Mouse (Mus musculus) cortical plate, adult 2 months (tissue): ENCODE measurements around the gene Zfyve16.

Experiments used
- CTCF ChIP-seq: fragments of 200-500 bp; IDR thresholded peaks from 2 replicates; pipeline ENCODE4 v1.5.1; 2011; ENCODE audit warnings: mild to moderate bottlenecking, control low read depth, low read length; ENCODE audit not compliant: insufficient read depth; ENCODE audit errors: extremely low read depth
- POLR2A ChIP-seq: fragments of 200-500 bp; IDR thresholded peaks from 2 replicates; pipeline ENCODE4 v1.6.1; 2011; ENCODE audit warnings: mild to moderate bottlenecking, low read length, control low read depth; ENCODE audit not compliant: insufficient read depth; ENCODE audit errors: extremely low read depth

- TF ChIP-seq CTCF (no peak), POLR2A (no peak)
These were observed 47.5 kb upstream of the Zfyve16 start for GRCm38 (mm10) chr13:92578210-92578609.
